Mouse (Mus musculus) small intestine, adult 2 months (tissue): ENCODE measurements around the gene Parp1.

Experiments used
- CTCF ChIP-seq: fragments of 200-500 bp; IDR thresholded peaks from 2 replicates; pipeline ENCODE4 v1.5.1; 2012; ENCODE audit warnings: low read depth, mild to moderate bottlenecking, control low read depth, inconsistent platforms, low read length, moderate library complexity, mixed read lengths; ENCODE audit not compliant: insufficient replicate concordance, insufficient read length; ENCODE audit errors: extremely low read depth
- POLR2A ChIP-seq: fragments of 200-500 bp; IDR thresholded peaks from 2 replicates; pipeline ENCODE4 v1.6.1; 2012; ENCODE audit warnings: low read depth, mild to moderate bottlenecking, control low read depth, inconsistent platforms, low read length, moderate library complexity

DNA sequence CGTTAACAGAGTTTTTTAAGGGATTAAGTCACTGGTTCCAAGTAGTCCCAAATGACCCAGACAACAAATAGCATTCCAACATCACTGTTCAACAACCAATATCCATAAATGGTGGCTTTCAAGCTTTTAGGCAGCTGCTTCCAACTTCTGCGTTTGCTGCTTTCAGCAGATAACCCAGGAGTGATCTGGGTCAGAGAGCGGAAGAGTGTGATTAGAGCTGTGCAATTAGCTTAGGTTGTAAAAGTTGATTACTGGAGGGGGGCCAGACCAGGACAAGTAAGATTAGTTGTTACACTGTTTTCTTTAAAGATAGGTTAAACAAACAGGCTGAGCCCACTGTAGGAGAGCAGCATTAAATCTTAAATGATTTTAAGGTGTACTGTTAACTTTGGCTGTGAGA, 7.5 kb upstream of the Parp1 start:
- TF ChIP-seq POLR2A (no peak), CTCF (no peak)
